Mouse (Mus musculus) gastrocnemius, adult 8-10 months (tissue): Measurements from ENCODE around the gene Schip1. TPM values are rescaled to one million over a fixed set of nuclear protein-coding genes. Genes with fewer than 3 reads are reported as not detected.

Source experiments
- DNase-seq, 2 experiments: peaks; one replicate each; pipeline ENCODE4 v3.0.0; 2022; ENCODE audit warnings: low spot score in 2 of 2
- total RNA-seq, 4 experiments: library from RNA; stranded (reverse); gene quantifications; 2 replicates each; pipeline ENCODE4 v1.2.4; 2022

Gene Schip1
- total RNA-seq, 4 experiments from 2014 or later, result 90.4 to 99.0 (median 92.9) TPM

GRCm38 (mm10) chr3:68469643-68470042 is 405.0 kb downstream of the Schip1 start:
- DNase-seq, result no peak

- DNase-seq, result no peak
These were observed 405.5 kb downstream of the Schip1 start for GRCm38 (mm10) chr3:68470061-68470460.

GRCm38 (mm10) chr3:68470622-68471021 is 406.0 kb downstream of the Schip1 start:
- no peak for DNase-seq

- DNase-seq, result no peak
These were observed 411.7 kb downstream of the Schip1 start for GRCm38 (mm10) chr3:68476336-68476735.

GRCm38 (mm10) chr3:68477478-68477877 is 412.9 kb downstream of the Schip1 start:
- no peak for DNase-seq

- no peak for DNase-seq
These were observed 414.7 kb downstream of the Schip1 start for GRCm38 (mm10) chr3:68479266-68479665.

GRCm38 (mm10) chr3:68483517-68483916 is 418.9 kb downstream of the Schip1 start:
- DNase-seq, result no peak

GRCm38 (mm10) chr3:68484021-68484420 is 419.4 kb downstream of the Schip1 start:
- no peak for DNase-seq

GRCm38 (mm10) chr3:68484561-68484960 is 420.0 kb downstream of the Schip1 start:
- DNase-seq, result no peak

- DNase-seq, result no peak
These were observed 423.0 kb downstream of the Schip1 start for GRCm38 (mm10) chr3:68487621-68488020.

GRCm38 (mm10) chr3:68488316-68488715 is 423.7 kb downstream of the Schip1 start:
- DNase-seq, result no peak

GRCm38 (mm10) chr3:68491516-68491915 is 426.9 kb downstream of the Schip1 start:
- no peak for DNase-seq

- no peak for DNase-seq
These were observed 427.5 kb downstream of the Schip1 start for GRCm38 (mm10) chr3:68492066-68492465.

- no peak for DNase-seq
These were observed 427.9 kb downstream of the Schip1 start for GRCm38 (mm10) chr3:68492513-68492912.

GRCm38 (mm10) chr3:68493170-68493585 is 428.6 kb downstream of the Schip1 start:
- DNase-seq, result peak; percentile 8 to 16

GRCm38 (mm10) chr3:68493586-68494295 is 429.1 kb downstream of the Schip1 start:
- peak; percentile 29 to 35 for DNase-seq

GRCm38 (mm10) chr3:68494296-68495095 is 429.9 kb downstream of the Schip1 start:
- peak in 1 of 2 experiments; percentile 9 for DNase-seq

- DNase-seq, result peak; percentile 7 to 31
These were observed 430.6 kb downstream of the Schip1 start for GRCm38 (mm10) chr3:68495096-68495735.

GRCm38 (mm10) chr3:68495736-68496242 is 431.2 kb downstream of the Schip1 start:
- no peak for DNase-seq

GRCm38 (mm10) chr3:68496513-68496912 is 431.9 kb downstream of the Schip1 start:
- DNase-seq, result no peak

GRCm38 (mm10) chr3:68499532-68500152 is 435.0 kb downstream of the Schip1 start:
- DNase-seq, result no peak
